Mouse (Mus musculus) layer of hippocampus, adult 2 months (tissue): ENCODE measurements around the gene Zmym6. TPM values are rescaled to one million over a fixed set of nuclear protein-coding genes. Genes with fewer than 3 reads are reported as not detected.
A peak's percentile ranks its signal among the peaks of the same experiment; 100 is the strongest.

Experiments
- DNase-seq, 2 experiments: peaks; one replicate each; pipeline ENCODE4 v3.0.0; 2022; ENCODE audit warnings: low spot score in 2 of 2
- H3K27ac ChIP-seq: fragments of 200-600 bp; 2 replicates; pipeline ENCODE4 v1.8.1; 2022
- H3K4me3 ChIP-seq: fragments of 200-600 bp; 2 replicates; pipeline ENCODE4 v1.8.1; 2022; ENCODE audit warnings: mild to moderate bottlenecking
- CTCF ChIP-seq: fragments of 200-600 bp; conservative IDR thresholded peaks from 2 replicates; pipeline ENCODE4 v1.8.1; 2022; ENCODE audit warnings: antibody characterized with exemption, mild to moderate bottlenecking, moderate library complexity
- total RNA-seq, 2 experiments: library from RNA; stranded (reverse); gene quantifications; 2 replicates each; pipeline ENCODE4 v1.2.3; 2021

The Zmym6 gene
- total RNA-seq, 2 experiments from 2014 or later, result 34.9 to 41.7 TPM

GRCm38 (mm10) chr4:127172119-127172518 is 94.9 kb downstream of the Zmym6 start:
- Histone ChIP-seq H3K27ac (peak overlapping the region; percentile 96), H3K4me3 (peak overlapping the region; percentile 51)
- TF ChIP-seq CTCF, result no peak
- DNase-seq, result no peak

- H3K4me3 ChIP-seq, result peak overlapping the region; percentile 51
- peak overlapping the region; percentile 96 for H3K27ac ChIP-seq
- TF ChIP-seq CTCF, result no peak
- DNase-seq, result no peak
Observed at GRCm38 (mm10) chr4:127172614-127173013, 95.4 kb downstream of the Zmym6 start.

- peak; percentile 57 for TF ChIP-seq CTCF
- Histone ChIP-seq H3K27ac (peak overlapping the region; percentile 96), H3K4me3 (peak overlapping the region; percentile 51)
- DNase-seq, result no peak
Observed at GRCm38 (mm10) chr4:127173461-127173860, 96.3 kb downstream of the Zmym6 start.

Other genes with a start within 250 kb of the Zmym6 start
- 10 to 100 TPM; 47.6 to 51.9 TPM for gene Zmym4, start 109.2 kb upstream of the Zmym6 start, total RNA-seq
- 100 to 1,000 TPM; 279 to 306 TPM for gene Sfpq, start 56.1 kb upstream of the Zmym6 start, total RNA-seq
- 10 to 100 TPM; 12.9 to 14.3 TPM for gene Zmym1, start 16.2 kb upstream of the Zmym6 start, total RNA-seq
- gene Tmem35b, start 46.3 kb downstream of the Zmym6 start, total RNA-seq, result 1 to 10 TPM; 5.5 to 5.8 TPM
- gene Dlgap3, start 91.8 kb downstream of the Zmym6 start, total RNA-seq, result 100 to 1,000 TPM; 283 to 292 TPM
- 10 to 100 TPM; 48.5 to 55.1 TPM for gene Smim12, start 166.4 kb downstream of the Zmym6 start, total RNA-seq
- 1 to 10 TPM; 2.2 to 4.2 TPM for gene Gja4, start 236.7 kb downstream of the Zmym6 start, total RNA-seq